Mouse (Mus musculus) heart, postnatal 0 days (tissue): Measurements from ENCODE around the gene S100a4.

Experiments
- CTCF ChIP-seq: IDR thresholded peaks from 2 replicates; pipeline ENCODE4 v1.5.1; 2016; ENCODE audit warnings: antibody characterized with exemption, control low read depth, low read depth
- EP300 ChIP-seq: IDR thresholded peaks from 2 replicates; pipeline ENCODE4 v1.6.1; 2016; ENCODE audit warnings: antibody characterized with exemption, low read depth

DNA sequence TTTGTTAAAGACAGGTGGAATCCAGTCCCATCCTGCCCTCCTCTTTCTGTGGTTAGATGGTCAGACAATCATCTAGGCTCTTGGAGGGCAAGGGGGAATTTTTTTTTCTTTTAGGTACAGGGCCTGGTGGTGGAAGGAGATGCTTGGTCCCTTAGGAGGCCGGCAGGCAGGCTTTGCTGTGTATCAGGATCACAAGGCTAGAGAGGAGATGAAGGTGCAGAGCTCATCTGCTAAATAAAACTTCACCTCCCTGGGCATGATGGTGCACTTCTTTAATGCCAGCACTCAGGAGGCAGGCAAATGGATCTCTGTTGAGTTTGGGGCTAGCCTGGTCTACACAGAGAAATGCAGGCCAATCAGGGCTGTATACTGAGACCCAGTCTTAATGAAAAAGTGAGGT, 12.3 kb downstream of the S100a4 start:
- no peak for TF ChIP-seq CTCF
- no peak for TF ChIP-seq EP300
